Mouse (Mus musculus) heart, adult 2 months (tissue): Measurements from ENCODE around the gene Cdhr1. TPM values are rescaled to one million over a fixed set of nuclear protein-coding genes. Genes with fewer than 3 reads are reported as not detected.
A peak's percentile ranks its signal among the peaks of the same experiment; 100 is the strongest.

ENCODE experiments used
- DNase-seq, 2 experiments: peaks; one replicate each; pipeline ENCODE4 v3.0.0; 2021
- H3K27ac ChIP-seq: fragments of 200-600 bp; 2 replicates; pipeline ENCODE4 v1.8.1; 2022
- H3K27me3 ChIP-seq: fragments of 200-500 bp; 2 replicates; pipeline ENCODE4 v1.6.1; 2012; ENCODE audit warnings: mild to moderate bottlenecking, low read length, inconsistent platforms, mixed read lengths; ENCODE audit not compliant: control insufficient read depth, insufficient read depth
- H3K36me3 ChIP-seq: fragments of 200-500 bp; 2 replicates; pipeline ENCODE4 v1.6.1; 2012; ENCODE audit warnings: low read length, inconsistent platforms; ENCODE audit not compliant: control insufficient read depth, insufficient read depth
- H3K4me1 ChIP-seq: fragments of 200-500 bp; 2 replicates; pipeline ENCODE4 v1.6.1; 2011; ENCODE audit warnings: low read length; ENCODE audit not compliant: control insufficient read depth, insufficient read depth
- H3K4me3 ChIP-seq: fragments of 200-600 bp; 2 replicates; pipeline ENCODE4 v1.8.1; 2022
- H3K79me2 ChIP-seq: fragments of 200-500 bp; replicated peaks from 2 replicates; pipeline ENCODE4 v1.6.1; 2012; ENCODE audit warnings: mild to moderate bottlenecking, inconsistent platforms, low read length, moderate library complexity, mixed read lengths; ENCODE audit not compliant: control insufficient read depth, insufficient read depth
- H3K9ac ChIP-seq: fragments of 200-500 bp; 2 replicates; pipeline ENCODE4 v1.6.1; 2012; ENCODE audit warnings: low read depth, mild to moderate bottlenecking, control low read depth, inconsistent platforms, low read length, mixed read lengths
- CTCF ChIP-seq: fragments of 200-600 bp; IDR thresholded peaks from 2 replicates; pipeline ENCODE4 v1.8.1; 2022; ENCODE audit warnings: antibody characterized with exemption, mild to moderate bottlenecking, moderate library complexity
- EP300 ChIP-seq: fragments of 200-500 bp; IDR thresholded peaks from 2 replicates; pipeline ENCODE4 v1.6.1; 2011; ENCODE audit warnings: low read depth, low read length, control low read depth; ENCODE audit not compliant: insufficient read depth
- POLR2A ChIP-seq: fragments of 200-500 bp; IDR thresholded peaks from 2 replicates; pipeline ENCODE4 v1.6.1; 2011; ENCODE audit warnings: mild to moderate bottlenecking, low read depth, low read length, control low read depth; ENCODE audit not compliant: insufficient read depth
- WGBS: fragments of 180-500 bp; shearing (Covaris S2); methylation state at CpG from one replicate; pipeline ENCODE4 v1.1.7; 2018; 5-methylcytosine and 5-hydroxymethylcytosine counted together
- intact Hi-C: fragments of 180-260 bp; cut with DNase I; formaldehyde crosslinking; loops from one replicate; pipeline ENCODE4 v1.15.1; 2025
- polyA plus RNA-seq: library from polyadenylated mRNA; depleted of rRNA; stranded (reverse); fragments of >200 nt; gene quantifications from 2 replicates; pipeline ENCODE4 v1.2.3, GENCODE M21; 2012
- total RNA-seq, 2 experiments: library from RNA; stranded (reverse); gene quantifications; 2 replicates each; pipeline ENCODE4 v1.2.3; 2021

Cdhr1 gene
- total and polyA plus RNA-seq, 3 experiments: 0.08 to 0.16 TPM; not detected in 1

- H3K79me2 ChIP-seq: no peaks in the 10 kb centered on the region
- H3K27ac ChIP-seq: no peak overlapping the region
- WGBS: 63% methylated on average over 4 of the region's 4 CpGs
- DNase-seq: no peak
- H3K9ac ChIP-seq: no peak overlapping the region
- no peaks in the 10 kb centered on the region for H3K4me1 ChIP-seq
- no peak overlapping the region for H3K4me3 ChIP-seq
- TF ChIP-seq EP300 (no peak), CTCF (no peak), POLR2A (no peak)
- intact Hi-C loops: no loop called here
- no peaks in the 10 kb centered on the region for H3K36me3 ChIP-seq
- peaks cover 6% of the 10 kb centered on the region for H3K27me3 ChIP-seq
Observed at GRCm38 (mm10) chr14:37095556-37095955, 2.6 kb downstream of the Cdhr1 start.

DNA sequence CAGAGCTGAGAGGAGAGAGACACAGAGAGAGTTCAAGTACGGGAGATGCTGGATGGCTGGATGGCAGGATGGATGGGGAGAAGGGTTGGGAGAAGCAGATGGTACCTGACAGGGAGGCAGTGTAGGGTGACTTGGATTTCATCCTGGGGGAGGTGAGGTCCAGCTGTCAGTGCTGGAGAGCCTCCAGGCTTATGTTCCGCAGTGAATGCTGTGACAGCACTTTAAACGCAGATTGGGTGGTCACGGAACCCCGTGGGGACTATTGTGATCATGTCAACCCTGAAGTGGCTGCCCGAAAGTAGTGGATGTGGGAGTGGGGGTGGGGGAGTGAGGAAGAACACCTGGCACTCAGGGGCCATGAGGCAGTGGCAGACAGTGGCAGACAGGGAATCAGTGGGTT is 3.7 kb downstream of the Cdhr1 start:
- no peak for DNase-seq
- H3K36me3 ChIP-seq: no peaks in the 10 kb centered on the region
- peaks cover 6% of the 10 kb centered on the region for H3K27me3 ChIP-seq
- H3K4me1 ChIP-seq: no peaks in the 10 kb centered on the region
- H3K79me2 ChIP-seq: no peaks in the 10 kb centered on the region
- H3K27ac ChIP-seq: no peak overlapping the region
- H3K9ac ChIP-seq: no peak overlapping the region
- TF ChIP-seq EP300 (no peak), CTCF (no peak), POLR2A (no peak)
- 66% methylated on average over 6 of the region's 6 CpGs for WGBS
- intact Hi-C loops: no loop called here
- H3K4me3 ChIP-seq: no peak overlapping the region

- Histone ChIP-seq H3K9ac (no peak overlapping the region), H3K27me3 (no peaks in the 10 kb centered on the region), H3K79me2 (no peaks in the 10 kb centered on the region), H3K27ac (no peak overlapping the region), H3K36me3 (no peaks in the 10 kb centered on the region), H3K4me1 (no peaks in the 10 kb centered on the region), H3K4me3 (no peak overlapping the region)
- TF ChIP-seq POLR2A: no peak
- TF ChIP-seq CTCF: no peak
- TF ChIP-seq EP300: no peak
- 21% methylated on average over 4 of the region's 4 CpGs for WGBS
- intact Hi-C loops: no loop called here
- no peak for DNase-seq
Observed at GRCm38 (mm10) chr14:37083755-37084154, 14.4 kb downstream of the Cdhr1 start.

- Histone ChIP-seq H3K27me3 (no peaks in the 10 kb centered on the region), H3K27ac (no peak overlapping the region), H3K9ac (no peak overlapping the region), H3K79me2 (no peaks in the 10 kb centered on the region), H3K36me3 (no peaks in the 10 kb centered on the region), H3K4me1 (no peaks in the 10 kb centered on the region), H3K4me3 (no peak overlapping the region)
- DNase-seq: no peak
- 78% methylated on average over 1 of the region's 1 CpGs for WGBS
- TF ChIP-seq CTCF: no peak
- intact Hi-C loops: no loop called here
Observed at GRCm38 (mm10) chr14:37080724-37081123, 17.4 kb downstream of the Cdhr1 start.

DNA sequence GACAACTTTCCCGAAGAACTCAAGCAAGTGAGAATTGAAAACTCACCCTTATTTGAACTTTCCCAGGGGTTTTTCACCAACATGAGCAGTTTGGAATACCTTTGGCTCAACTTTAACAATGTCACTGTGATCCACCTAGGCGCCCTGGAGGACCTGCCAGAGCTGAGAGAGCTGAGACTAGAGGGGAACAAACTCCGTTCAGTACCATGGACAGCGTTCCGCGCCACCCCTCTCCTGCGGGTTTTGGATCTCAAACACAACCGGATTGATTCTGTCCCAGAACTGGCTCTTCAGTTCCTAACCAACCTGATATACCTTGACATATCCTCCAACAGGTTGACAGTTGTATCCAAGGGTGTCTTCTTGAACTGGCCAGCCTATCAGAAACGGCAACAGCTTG is 29.6 kb downstream of the Cdhr1 start:
- H3K79me2 ChIP-seq: no peaks in the 10 kb centered on the region
- H3K4me1 ChIP-seq: no peaks in the 10 kb centered on the region
- no peak overlapping the region for H3K27ac ChIP-seq
- H3K27me3 ChIP-seq: no peaks in the 10 kb centered on the region
- intact Hi-C loops: no loop called here
- H3K36me3 ChIP-seq: no peaks in the 10 kb centered on the region
- no peak overlapping the region for H3K9ac ChIP-seq
- TF ChIP-seq EP300 (no peak), POLR2A (no peak), CTCF (no peak)
- WGBS: 16% methylated on average over 9 of the region's 9 CpGs
- no peak overlapping the region for H3K4me3 ChIP-seq
- DNase-seq: peak; percentile 17 to 30

- no peaks in the 10 kb centered on the region for H3K4me1 ChIP-seq
- H3K27me3 ChIP-seq: no peaks in the 10 kb centered on the region
- no peaks in the 10 kb centered on the region for H3K36me3 ChIP-seq
- intact Hi-C loops: no loop called here
- DNase-seq: no peak
- H3K9ac ChIP-seq: no peak within 1 kb of the TSS
- WGBS: 71% methylated on average over 5 of the region's 5 CpGs
- H3K79me2 ChIP-seq: no peaks in the 10 kb centered on the region
- no peak within 1 kb of the TSS for H3K4me3 ChIP-seq
- H3K27ac ChIP-seq: no peak within 1 kb of the TSS
- TF ChIP-seq POLR2A (no peak), CTCF (no peak), EP300 (no peak)
Observed at GRCm38 (mm10) chr14:37067629-37068028, 30.5 kb downstream of the Cdhr1 start, which contains the start of gene Lrit2. Gene Lrit2 (plus strand): TSS chr14:37067929.
